Mouse (Mus musculus): ENCODE data around the gene Irf8. TPM values are rescaled to one million over a fixed set of nuclear protein-coding genes. Genes with fewer than 3 reads are reported as not detected.
A peak's percentile ranks its signal among the peaks of the same experiment; 100 is the strongest.

The Irf8 gene
- total RNA-seq (2021), result 1 to 10 TPM; 2.4 to 3.0 TPM
- long read RNA-seq, experiment 1, partial matches to known transcripts, result 1 of 4 reads
- long read RNA-seq, experiment 1, other reads (novel, unspliced or antisense), result 0 of 4 reads
- long read RNA-seq, experiment 2, transcript Irf8-201 (9 exons, 2,847 nt), result major isoform, 8 of 11 reads
- long read RNA-seq, experiment 2, partial matches to known transcripts, result 3 of 11 reads
- long read RNA-seq, experiment 2, other reads (novel, unspliced or antisense), result 0 of 11 reads

DNA sequence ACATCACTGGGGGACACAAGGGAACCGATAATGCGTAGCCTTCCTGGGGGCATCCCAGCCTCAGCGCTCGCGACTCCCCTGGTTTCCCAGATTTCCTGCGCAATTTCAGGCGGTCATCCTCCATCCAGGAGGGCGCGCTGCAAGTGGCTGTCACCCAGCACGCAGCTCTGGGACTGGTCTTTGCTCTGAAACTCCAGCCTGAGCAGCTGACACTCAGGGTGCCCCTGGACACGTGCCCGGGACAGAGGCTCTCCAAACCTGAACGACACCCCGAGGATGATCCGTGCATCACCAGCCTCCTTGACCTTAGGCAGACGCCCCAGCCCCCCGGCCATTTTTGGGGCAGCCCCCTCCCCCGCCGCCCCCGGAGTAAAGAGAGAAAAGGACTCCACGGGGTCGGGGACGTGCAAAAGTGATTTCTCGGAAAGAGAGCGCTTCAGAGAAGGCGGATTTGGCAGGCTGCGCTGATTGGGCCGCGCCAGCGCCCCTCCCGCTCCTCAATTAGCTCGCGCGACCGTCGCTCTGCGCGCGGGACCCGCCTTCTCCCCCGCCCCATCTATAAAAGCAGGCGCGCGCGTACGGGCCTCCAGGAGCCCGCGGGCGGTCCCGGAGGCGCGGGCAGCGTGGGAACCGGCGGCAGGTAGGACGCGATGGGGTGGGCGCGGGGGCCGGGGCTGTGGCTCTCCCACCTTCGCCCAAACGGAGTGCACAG, at the start of gene Irf8:
Gene Irf8 (plus strand): TSS at position 589 of the 712 bp plus-strand sequence.
- intact Hi-C loops (cut with DNase I; ENCODE audit: low total_unique reads), result loop anchor here (2.0 kb wide), 1 partner anchor 51 kb away; no protein-coding TSS in a partner anchor
- peak; percentile 89 for DNase-seq

DNA sequence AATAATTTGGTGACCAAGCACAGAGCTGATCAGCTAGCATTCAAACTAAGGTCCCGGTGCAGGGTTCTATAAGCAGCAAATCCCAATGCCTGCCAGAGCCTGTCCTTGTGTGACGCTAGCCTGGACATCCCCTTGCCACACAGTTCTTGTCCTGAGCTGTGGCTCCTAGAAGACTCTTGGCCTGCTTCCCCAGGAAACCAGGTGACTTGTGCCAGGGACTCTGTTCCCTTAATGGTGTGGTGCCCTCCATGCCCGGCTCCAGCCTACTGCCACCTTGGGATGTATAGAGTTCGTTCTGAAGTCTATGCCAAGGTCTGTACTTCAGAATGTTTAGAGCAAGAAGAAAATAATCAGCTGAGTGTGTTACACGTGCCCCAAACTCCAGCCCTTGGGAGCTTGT, 49.6 kb upstream of the Irf8 start:
- no peak for DNase-seq
- intact Hi-C loops (cut with DNase I; ENCODE audit: low total_unique reads), result no loop called here

DNA sequence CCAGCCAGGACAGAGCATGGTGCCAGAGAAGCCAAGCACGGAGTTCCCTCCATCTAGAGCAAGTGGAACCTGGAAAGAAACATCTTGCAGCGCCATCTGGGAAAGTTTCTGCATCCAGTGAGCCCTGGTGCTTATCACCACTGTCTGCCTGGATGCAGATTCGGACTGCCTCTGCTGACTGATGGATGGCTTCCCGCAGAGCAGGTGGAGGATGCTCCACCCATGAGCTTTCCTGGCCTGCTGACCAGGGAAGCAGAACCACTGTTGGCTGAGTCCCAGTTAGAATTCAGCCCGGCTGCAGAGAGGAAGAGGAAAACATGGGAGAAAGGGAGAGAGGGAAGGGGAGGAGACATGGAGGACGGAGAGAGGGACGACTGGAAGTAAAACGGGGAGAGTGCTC, 48.4 kb upstream of the Irf8 start:
- intact Hi-C loops (cut with DNase I; ENCODE audit: low total_unique reads), result no loop called here
- peak; percentile 53 for DNase-seq

DNA sequence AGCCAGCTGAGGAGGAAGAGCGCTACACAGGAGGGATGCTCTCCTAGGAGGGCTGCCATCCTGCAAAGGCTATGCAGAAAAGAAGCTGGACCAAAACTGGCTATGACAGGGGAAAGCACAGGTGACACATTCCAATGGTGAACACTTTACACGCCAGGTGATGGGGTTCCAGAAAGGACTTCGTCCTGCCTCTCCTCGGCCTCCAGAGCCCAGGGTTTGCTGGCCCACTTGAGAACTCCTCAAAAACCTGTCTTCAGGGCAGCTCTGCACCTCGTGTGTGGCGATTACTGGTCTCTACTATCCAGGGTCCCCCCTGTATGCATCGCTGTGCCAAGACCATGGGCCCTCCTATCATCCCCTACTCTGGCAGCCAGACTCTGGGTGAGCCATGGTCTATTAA, 47.6 kb upstream of the Irf8 start:
- intact Hi-C loops (cut with DNase I; ENCODE audit: low total_unique reads), result no loop called here

DNA sequence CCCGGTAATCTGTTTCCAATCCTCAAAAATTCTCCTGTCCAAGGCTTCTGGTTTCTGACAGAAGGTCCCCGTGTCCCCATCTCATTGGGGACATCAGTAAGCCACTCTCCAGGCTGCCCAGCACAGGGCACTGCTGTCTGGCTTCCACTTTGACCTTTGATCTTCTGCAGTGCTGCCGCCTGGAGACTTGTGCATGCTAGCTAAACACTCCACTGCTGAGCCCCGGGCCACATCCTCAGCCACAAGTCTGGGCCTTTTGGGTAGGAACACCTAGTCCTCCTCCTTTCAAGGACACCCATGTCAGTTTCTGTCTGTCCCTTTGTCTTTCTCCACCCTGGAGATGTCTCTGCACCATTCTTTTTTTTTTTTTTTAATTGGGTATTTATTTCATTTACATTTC, 43.2 kb upstream of the Irf8 start:
- intact Hi-C loops (cut with DNase I; ENCODE audit: low total_unique reads), result no loop called here
- DNase-seq, result no peak

More for the DNA sequence above, 47.6 kb upstream of the Irf8 start:
- no peak for DNase-seq

DNA sequence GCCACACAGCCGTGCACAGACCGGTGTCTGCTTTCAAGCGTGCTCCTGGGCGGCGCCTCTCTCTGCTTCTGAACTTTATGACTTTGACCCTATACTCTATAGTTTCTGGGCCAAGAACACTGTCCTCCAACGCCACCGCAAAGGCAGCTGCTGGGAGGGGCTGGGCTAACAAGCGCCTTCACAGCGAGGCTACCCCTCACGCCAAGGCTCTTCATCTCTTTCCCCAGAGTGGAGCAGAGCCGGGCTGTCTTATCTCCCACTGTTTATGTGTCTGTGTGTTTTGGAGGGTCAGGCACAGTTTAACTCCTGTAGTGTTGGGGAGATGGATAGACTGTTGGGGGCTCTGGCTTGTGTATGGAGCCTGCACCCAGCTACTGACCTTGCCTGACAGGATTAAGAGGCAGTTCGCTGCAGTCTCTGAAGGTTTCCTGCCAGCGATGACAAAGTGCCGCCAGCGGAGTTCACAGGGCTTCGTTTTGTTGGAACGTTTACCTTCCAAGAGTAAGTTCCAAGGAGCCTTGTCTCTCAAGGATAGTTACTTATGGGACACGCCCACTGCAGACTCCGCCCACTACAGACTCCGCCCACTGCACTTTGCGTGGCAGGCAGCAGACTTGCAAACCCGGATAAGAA, 42.2 kb upstream of the Irf8 start:
- no peak for DNase-seq
- intact Hi-C loops (cut with DNase I; ENCODE audit: low total_unique reads), result no loop called here

DNA sequence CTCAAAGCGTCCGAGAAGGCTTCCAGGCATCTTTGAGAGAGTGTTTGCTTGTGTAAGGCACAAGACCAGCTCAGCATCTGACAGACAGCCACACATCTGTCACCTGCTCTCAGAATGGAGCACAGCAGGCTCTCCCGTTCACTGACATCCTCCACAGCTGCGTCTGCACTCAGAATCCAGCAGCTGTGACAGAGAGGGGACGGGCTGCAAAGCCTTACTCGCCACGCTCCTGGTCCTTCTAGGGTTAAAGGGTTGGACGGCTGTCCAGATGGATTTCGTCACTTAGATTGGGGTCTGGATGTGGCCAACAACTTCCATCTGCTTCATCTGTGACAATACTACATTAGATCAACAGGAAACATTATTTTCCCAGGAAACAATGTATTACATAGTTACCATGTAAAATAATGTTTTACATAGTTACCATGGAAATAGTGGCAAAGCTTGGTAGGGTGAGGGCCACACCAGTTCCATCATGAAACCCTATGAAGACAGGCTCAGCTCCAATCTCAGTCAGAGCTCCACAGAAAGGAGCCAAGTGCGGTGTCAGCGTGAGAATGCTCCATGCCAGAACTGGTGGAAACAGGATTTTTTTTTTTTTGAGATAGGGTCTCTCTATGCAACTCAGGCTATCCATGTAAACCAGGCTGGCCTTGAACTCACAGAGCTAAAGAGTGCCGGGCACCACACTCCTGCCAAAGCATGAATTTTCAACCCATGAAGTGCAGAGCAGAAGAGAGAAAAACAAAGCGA, 39.6 kb upstream of the Irf8 start:
- DNase-seq, result peak; percentile 44

DNA sequence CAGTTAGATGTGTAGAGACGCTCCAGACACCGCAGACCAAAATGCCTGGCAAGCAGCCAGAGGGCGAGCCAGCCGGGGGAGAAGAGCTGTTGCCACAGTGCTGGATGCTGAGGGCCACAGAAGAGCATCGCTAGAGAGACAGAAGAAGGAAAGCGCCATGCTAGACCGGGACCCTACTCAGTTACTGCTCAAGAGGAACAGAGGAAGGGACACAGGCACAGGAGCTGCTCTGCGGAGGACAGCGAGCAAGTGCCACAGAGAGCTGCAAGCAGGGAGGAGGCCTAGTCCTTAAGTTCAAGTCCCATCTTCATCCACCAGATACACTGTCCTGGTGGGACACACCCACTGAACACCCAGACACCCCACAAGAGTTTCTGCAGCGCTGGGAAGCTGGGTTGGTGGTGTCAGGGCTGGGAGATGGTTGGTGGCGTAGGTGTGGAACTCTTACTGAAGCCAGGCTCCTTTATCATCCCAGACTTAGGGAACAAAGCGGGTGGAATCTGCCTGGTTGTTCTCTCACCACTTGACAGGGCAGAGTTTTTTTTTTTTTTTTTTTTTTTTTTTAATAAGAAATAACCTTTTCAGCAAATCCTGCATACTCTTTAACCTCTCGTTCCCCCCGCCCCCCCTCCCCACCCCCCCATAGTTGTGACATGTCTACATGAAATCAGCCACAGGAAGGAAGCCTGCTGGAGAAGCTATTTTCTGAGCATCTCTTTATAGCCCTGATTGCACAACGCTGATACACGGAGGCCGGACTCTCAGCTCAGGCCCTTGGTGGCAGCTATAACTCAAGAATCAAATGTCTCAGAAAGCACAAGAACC, 38.8 kb upstream of the Irf8 start:
- intact Hi-C loops (cut with DNase I; ENCODE audit: low total_unique reads), result no loop called here
- DNase-seq, result peak; percentile 68

More for the DNA sequence above, 39.6 kb upstream of the Irf8 start:
- intact Hi-C loops (cut with DNase I; ENCODE audit: low total_unique reads), result no loop called here

DNA sequence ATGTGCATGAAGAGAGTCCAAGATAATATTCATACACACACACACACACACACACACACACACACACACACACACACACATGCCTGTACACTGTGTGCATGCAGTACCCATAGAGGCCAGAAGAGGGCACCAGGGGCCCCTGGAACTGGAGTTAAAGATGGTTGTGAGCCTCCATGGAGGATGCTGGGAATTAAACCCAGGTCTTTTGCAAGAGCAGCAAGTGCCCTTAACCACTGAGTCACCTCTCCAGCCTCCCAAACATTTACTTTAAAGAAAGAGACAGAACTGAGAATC, 38.2 kb upstream of the Irf8 start:
- DNase-seq, result no peak
- intact Hi-C loops (cut with DNase I; ENCODE audit: low total_unique reads), result no loop called here

DNA sequence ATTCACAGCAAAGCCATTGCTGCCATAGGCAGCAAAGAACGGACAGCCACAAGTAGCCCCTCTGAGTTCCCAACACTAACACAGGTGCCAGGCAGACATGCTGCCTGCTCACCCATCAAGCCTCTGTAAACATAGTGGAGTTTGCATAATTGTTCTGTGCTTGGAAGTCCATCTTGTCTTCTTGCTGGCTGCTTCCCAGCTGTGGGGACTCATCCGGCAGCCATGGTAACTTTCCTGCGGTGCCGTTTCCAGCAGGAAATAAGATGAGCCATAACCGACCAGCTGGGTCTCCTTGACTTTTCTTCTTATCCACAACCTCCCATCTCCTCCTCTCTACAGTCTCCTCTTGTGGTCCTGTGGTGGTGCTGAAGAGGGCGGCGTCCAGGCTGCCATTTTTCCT, 37.7 kb upstream of the Irf8 start:
- intact Hi-C loops (cut with DNase I; ENCODE audit: low total_unique reads), result no loop called here
- DNase-seq, result no peak

DNA sequence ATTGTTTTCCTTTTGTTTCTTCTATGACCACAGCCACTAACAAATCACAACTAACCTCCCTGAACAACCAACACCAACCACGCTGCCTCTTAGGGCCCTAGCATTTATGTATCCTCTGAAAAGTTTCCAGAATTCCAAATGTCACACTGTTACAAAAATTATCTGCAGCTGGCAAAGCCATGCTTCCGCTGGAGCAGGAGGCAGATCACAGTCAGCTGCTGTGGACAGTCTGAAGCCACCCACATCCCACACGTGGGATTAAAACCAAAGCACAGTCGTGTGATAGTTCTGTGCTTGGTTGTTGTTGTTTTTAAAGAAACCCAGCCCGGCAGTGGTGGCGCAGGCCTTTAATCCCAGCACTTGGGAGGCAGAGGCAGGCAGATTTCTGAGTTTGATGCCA, 37.1 kb upstream of the Irf8 start:
- DNase-seq, result no peak
- intact Hi-C loops (cut with DNase I; ENCODE audit: low total_unique reads), result no loop called here

DNA sequence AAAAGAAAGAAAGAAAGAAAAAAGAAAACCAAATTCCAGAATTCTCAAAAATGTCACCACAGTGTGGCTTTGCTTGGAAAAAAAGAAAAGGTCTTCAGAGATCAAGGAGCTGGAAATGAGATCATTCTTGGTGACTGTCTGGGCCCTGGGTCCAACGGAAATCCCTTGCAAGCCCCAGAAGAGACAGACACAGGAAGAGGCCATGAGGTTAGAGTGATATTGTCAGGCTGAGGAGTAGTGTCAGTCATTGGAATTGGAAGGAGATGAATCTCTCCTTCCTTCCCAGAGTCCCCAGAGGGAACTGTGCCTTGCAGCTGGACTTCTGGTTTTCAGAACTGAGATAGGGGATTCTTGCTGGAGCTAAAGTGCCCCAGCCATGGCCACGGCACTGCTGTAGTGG, 36.6 kb upstream of the Irf8 start:
- intact Hi-C loops (cut with DNase I; ENCODE audit: low total_unique reads), result no loop called here
- no peak for DNase-seq

DNA sequence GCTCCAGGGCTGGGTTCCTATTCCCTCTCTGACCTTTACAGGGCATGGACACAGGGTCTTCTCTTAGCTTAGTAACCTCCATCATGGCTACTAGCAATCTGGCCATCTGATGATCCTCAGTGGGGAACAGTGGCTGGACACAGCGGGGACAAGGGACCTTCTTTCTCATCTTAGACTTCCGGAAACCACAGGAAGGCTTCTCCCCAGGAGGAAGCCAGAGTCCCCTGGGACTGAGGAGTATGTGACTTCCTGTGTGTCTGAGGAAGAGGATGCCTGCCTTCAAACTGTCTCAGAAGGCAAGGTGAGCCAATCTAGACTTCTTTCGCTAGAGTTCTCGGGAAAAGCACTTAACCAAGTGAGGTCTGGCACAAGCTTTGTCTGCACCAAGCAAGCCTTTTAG, 36.1 kb upstream of the Irf8 start:
- intact Hi-C loops (cut with DNase I; ENCODE audit: low total_unique reads), result no loop called here
- DNase-seq, result no peak

DNA sequence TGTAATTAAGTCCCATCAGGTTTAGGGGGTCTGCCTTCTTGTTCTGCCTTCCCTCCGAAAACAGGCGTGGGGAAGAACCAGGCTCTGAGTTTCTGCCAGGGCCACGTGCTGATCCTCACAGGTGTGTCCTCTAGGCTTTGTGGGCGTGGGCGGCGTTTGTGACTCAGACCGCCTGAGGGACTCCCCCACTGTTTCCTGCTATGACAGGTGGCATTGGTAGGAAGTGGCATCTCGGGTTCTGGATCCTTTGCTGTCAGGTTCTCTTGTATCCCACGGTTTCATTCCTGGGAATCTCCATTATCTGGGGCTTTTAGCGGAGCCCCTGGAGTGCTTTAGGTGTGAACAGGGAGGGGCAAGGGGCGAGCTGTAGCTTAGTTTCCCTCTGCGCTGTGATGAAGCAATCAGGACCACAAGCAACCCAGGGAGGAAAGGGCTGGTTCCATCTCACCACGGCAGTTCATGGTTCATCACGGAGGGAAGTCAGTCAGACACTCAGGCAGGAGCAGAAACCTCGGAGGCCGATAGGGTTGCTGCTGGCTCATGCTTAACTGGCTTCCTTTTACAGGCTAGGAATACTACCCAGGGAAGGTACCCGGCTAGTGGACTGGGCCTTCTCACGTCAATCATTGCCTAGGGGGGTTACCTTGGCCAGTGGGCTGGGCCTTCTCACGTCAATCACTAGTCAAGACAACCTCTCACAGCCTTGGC, 34.2 kb upstream of the Irf8 start:
- no peak for DNase-seq
- intact Hi-C loops (cut with DNase I; ENCODE audit: low total_unique reads), result no loop called here

DNA sequence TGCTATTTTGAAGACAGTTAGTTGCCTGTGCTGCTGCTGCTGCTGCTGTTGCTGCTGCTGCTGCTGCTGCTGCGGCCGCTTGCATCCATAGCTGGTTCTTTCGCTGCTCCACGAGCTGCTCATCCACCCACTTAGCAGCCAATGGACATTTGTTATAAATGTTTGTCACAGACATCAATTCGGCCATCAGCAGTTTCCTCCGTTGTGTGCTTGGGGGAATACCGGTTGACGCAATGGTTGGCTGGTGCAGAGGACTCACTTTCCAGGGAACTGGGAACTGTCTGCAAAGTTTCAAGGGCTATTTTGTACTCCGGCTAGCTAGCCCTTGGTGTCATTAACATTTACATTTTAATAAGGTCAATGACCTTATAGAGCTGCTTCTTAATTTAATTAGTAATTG, 32.0 kb upstream of the Irf8 start:
- intact Hi-C loops (cut with DNase I; ENCODE audit: low total_unique reads), result no loop called here
- peak; percentile 41 for DNase-seq

DNA sequence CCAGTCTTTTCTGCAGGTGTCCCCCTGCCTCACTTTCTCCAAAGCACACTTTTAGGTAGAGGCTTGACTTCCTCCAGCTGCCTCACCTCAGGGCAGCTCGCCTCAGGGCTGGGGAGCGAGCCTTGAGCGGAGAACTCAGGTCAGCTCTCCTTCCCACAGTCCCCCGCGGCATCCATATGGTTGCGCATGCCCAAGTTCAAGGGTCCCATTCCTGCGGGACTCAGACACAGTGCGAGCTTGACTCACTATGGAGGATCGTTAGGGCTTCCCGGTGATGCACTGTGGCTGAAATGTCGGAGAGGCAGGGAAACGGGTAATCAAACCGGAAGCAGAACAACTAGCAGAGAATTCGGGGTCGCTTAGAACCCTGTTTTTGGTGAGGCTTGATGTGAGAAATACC, 31.0 kb upstream of the Irf8 start:
- intact Hi-C loops (cut with DNase I; ENCODE audit: low total_unique reads), result no loop called here
- no peak for DNase-seq

DNA sequence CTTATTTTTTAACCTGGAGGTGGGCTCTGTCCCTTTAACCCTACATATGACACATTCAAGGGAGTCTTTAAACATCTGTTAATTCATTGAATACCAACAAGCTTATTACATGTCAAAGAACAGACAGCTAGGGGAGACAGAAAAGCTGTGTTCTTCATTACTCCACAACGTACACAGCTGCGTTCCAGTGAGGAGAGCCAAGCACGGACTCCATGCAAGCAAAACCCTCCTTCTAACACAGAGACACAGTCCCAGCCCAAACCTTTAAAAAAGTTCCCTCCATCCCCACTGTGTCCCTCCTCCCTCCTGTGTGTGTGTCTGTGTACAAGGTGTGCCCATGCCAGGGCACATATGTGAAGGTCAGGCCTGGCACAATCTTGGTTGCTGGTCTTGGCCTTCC, 30.0 kb upstream of the Irf8 start:
- intact Hi-C loops (cut with DNase I; ENCODE audit: low total_unique reads), result no loop called here
- DNase-seq, result no peak

DNA sequence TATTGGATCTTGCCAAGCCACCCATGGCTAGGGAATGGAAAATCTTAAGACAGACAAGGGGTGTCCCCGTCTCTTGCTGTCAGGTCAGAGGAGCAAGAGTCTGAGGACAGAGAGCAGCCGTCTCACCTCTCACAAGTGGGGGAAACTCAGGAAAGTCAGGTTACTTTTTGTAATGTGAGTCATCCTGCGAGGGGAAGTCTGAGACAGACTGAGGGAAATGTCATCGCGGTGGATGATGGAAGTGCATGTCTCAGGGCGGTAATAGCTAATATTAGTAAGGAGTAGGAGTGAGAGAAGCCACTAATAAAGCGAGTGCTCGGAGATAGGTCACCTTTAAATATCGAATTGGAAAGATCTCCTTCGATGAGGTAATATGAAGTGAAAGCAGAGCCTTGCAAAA, 27.0 kb upstream of the Irf8 start:
- intact Hi-C loops (cut with DNase I; ENCODE audit: low total_unique reads), result no loop called here
- DNase-seq, result no peak

DNA sequence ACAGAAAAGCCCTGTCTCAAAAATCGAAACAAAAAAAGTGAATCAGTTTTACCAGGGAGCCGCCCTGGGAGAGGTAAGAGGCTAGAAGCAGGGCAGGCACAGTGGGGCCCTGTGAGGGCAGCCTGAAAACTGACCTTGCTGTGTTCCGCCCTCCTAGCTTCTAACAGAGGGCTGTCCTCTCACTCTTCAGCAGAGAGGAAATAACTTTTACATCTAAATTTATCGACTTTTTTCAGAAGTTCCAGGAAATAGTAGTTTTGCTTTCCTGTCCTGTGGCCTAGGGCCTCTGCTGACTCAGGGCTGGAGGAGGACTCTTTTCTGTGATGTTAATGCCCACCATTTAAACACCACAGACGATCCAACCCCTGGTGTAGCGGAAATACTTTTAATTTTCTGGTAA, 21.0 kb upstream of the Irf8 start:
- intact Hi-C loops (cut with DNase I; ENCODE audit: low total_unique reads), result no loop called here

More for the DNA sequence above, 21.0 kb upstream of the Irf8 start:
- DNase-seq, result no peak
